Mouse (Mus musculus): ENCODE data around the gene Smoc1. TPM values are rescaled to one million over a fixed set of nuclear protein-coding genes. Genes with fewer than 3 reads are reported as not detected.

Smoc1 gene
- total RNA-seq, 4 experiments from 2014 or later = 0.73 to 2.6 (median 1.8) TPM

- DNase-seq (ENCODE audit: low spot score in 2 of 2) = no peak
Measured at GRCm38 (mm10) chr12:81205619-81206560, 179.3 kb downstream of the Smoc1 start.

GRCm38 (mm10) chr12:81208559-81208958 lies 182.0 kb downstream of the Smoc1 start:
- DNase-seq (ENCODE audit: low spot score in 2 of 2) = no peak

GRCm38 (mm10) chr12:81219339-81219738 lies 192.7 kb downstream of the Smoc1 start:
- DNase-seq (ENCODE audit: low spot score in 2 of 2) = no peak

GRCm38 (mm10) chr12:81223276-81223675 lies 196.7 kb downstream of the Smoc1 start:
- no peak for DNase-seq (ENCODE audit: low spot score in 2 of 2)

- no peak for DNase-seq (ENCODE audit: low spot score in 2 of 2)
Measured at GRCm38 (mm10) chr12:81224843-81225242, 198.2 kb downstream of the Smoc1 start.

GRCm38 (mm10) chr12:81225966-81226577 lies 199.5 kb downstream of the Smoc1 start:
- no peak for DNase-seq (ENCODE audit: low spot score in 2 of 2)

- DNase-seq (ENCODE audit: low spot score in 2 of 2) = no peak
Measured at GRCm38 (mm10) chr12:81226590-81226989, 200.0 kb downstream of the Smoc1 start.

- no peak for DNase-seq (ENCODE audit: low spot score in 2 of 2)
Measured at GRCm38 (mm10) chr12:81227767-81228460, 201.3 kb downstream of the Smoc1 start.

GRCm38 (mm10) chr12:81233746-81234380 lies 207.3 kb downstream of the Smoc1 start:
- no peak for DNase-seq (ENCODE audit: low spot score in 2 of 2)

- no peak for DNase-seq (ENCODE audit: low spot score in 2 of 2)
Measured at GRCm38 (mm10) chr12:81235456-81236330, 209.1 kb downstream of the Smoc1 start.

Small RNA genes within 50 kb of the gene (microRNA-seq; reads per million reads assigned to microRNA genes)
- gene Mir3067 = not detected

Other genes starting within 250 kb of the Smoc1 start
- 10 to 100 TPM; 39.3 to 51.9 (median 44.3) TPM for gene Susd6, start 236.3 kb upstream of the Smoc1 start, total RNA-seq (2022)
- gene Srsf5, start 81.3 kb upstream of the Smoc1 start, total RNA-seq (2022) = 100 to 1,000 TPM in 2 of 4 experiments, 10 to 100 TPM in 2; 48.9 to 134 (median 96.9) TPM
- under 1 TPM in 1 of 4 experiments, not detected in 3; 0.16 TPM for gene Slc10a1, start 58.1 kb upstream of the Smoc1 start, total RNA-seq (2022)

Measured in gastrocnemius, adult 8-10 months (tissue).